Mouse (Mus musculus) kidney, adult 2 months (tissue): ENCODE measurements around the gene Mrps36.

Experiments used
- CTCF ChIP-seq: fragments of 200-500 bp; conservative IDR thresholded peaks from 2 replicates; pipeline ENCODE4 v1.5.1; 2011; ENCODE audit warnings: low read depth, mild to moderate bottlenecking, control low read depth, low read length, moderate library complexity, mixed read lengths; ENCODE audit not compliant: insufficient read depth, insufficient read length
- POLR2A ChIP-seq: fragments of 200-500 bp; IDR thresholded peaks from one replicate; pipeline ENCODE4 v1.6.1; 2011; ENCODE audit warnings: low read depth, low read length, control low read depth

DNA sequence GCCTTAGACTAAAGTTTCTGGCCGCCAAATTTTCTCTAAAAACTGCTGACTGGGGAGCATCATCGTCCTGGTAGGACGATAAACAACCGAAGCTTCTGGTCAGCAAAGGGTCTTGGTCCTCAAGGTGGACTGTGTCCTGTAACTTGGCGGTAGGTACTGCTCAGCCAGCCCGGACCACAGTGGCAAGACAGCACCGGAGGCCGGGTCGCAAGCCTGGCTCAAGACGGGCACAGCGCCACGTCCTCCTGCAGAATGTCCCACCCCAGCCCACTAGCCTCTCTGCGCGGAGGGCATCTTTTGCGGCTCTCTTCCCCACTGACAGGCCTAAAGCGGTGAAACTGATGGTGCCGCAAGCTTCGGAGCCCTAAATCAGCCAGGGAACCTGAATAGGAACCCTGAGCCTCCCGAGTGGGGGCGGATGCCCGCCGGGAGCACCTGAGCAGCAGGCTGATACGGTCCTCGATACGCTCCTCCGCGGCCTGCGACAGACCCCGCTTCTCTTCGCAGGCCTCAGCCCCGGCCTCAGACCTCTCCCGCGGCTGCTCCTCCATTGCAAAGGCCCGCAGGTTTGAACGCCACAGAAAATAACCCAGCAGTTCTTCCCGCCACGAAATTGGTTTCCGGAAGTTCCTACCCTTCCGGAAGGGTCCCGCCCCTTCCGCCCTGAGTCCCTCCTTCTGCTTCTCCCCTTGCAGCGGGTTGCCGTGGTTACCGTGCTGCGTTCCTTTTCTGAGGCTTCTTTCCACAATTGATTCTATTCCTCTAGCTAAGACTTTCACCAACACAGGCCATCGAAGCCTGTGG lies 31.0 kb upstream of the Mrps36 start, which contains the start of gene Cenph:
- TF ChIP-seq POLR2A, result no peak
- TF ChIP-seq CTCF, result no peak
